Mouse (Mus musculus) MEL (cell line): ENCODE measurements around the gene Cacna1c. TPM values are rescaled to one million over a fixed set of nuclear protein-coding genes. Genes with fewer than 3 reads are reported as not detected.

Experiments
- DNase-seq: peaks from one replicate; pipeline ENCODE4 v3.0.0; 2011; ENCODE audit warnings: low read depth, low spot score
- H3K27ac ChIP-seq: 2 replicates; pipeline ENCODE4 v1.5.1; 2012; ENCODE audit warnings: low read depth, mild to moderate bottlenecking, control low read depth, low read length, moderate library complexity; ENCODE audit not compliant: control insufficient read depth
- H3K27me3 ChIP-seq, 2 experiments: fragments of 150-350 bp in 1 of 2; sonication (generic) in 1 of 2; 2 replicates each; pipeline ENCODE4 v1.6.1; 2012; ENCODE audit warnings: low read length in 2 of 2, mild to moderate bottlenecking in 2 of 2, improper control_type of control experiment in 1 of 2, moderate library complexity in 1 of 2; ENCODE audit not compliant: insufficient read depth in 2 of 2, control insufficient read depth in 1 of 2
- H3K36me3 ChIP-seq, 2 experiments: 2 replicates each; pipeline ENCODE4 v1.6.1; 2012 to 2014; ENCODE audit warnings: low read length in 2 of 2, improper control_type of control experiment in 1 of 2, inconsistent platforms in 1 of 2, mild to moderate bottlenecking in 1 of 2; ENCODE audit not compliant: insufficient read depth in 2 of 2, control insufficient read depth in 1 of 2
- H3K4me1 ChIP-seq, 2 experiments: fragments of 150-350 bp in 1 of 2; sonication (generic) in 1 of 2; 2 replicates each; pipeline ENCODE4 v1.6.1; 2012; ENCODE audit warnings: low read length in 2 of 2, improper control_type of control experiment in 1 of 2, mild to moderate bottlenecking in 1 of 2; ENCODE audit not compliant: insufficient read depth in 2 of 2, control insufficient read depth in 1 of 2
- H3K4me3 ChIP-seq, 2 experiments: fragments of 150-350 bp in 1 of 2; sonication (generic) in 1 of 2; 2 replicates each; pipeline ENCODE4 v1.5.1; 2012; ENCODE audit warnings: low read depth in 2 of 2, low read length in 2 of 2, mild to moderate bottlenecking in 2 of 2, moderate library complexity in 2 of 2, control low read depth in 1 of 2, improper control_type of control experiment in 1 of 2; ENCODE audit not compliant: control insufficient read depth in 1 of 2, insufficient read depth in 1 of 2
- H3K79me2 ChIP-seq: 2 replicates; pipeline ENCODE4 v1.6.1; 2012; ENCODE audit warnings: mild to moderate bottlenecking, low read length, moderate library complexity; ENCODE audit not compliant: control insufficient read depth, poor library complexity, insufficient read depth
- H3K9ac ChIP-seq: 2 replicates; pipeline ENCODE4 v1.6.1; 2012; ENCODE audit warnings: low read depth, mild to moderate bottlenecking, control low read depth, low read length, moderate library complexity; ENCODE audit not compliant: control insufficient read depth, poor library complexity, severe bottlenecking
- H3K9me3 ChIP-seq: fragments of 150-350 bp; sonication (generic); replicated peaks from 2 replicates; pipeline ENCODE4 v1.6.1; 2012; ENCODE audit warnings: mild to moderate bottlenecking, low read length, improper control_type of control experiment, moderate library complexity; ENCODE audit not compliant: insufficient read depth
- CHD1 ChIP-seq: IDR thresholded peaks from 2 replicates; pipeline ENCODE4 v1.6.1; 2012; ENCODE audit warnings: low read depth, mild to moderate bottlenecking, inconsistent platforms, low read length, improper control_type of control experiment
- CHD2 ChIP-seq: IDR thresholded peaks from 2 replicates; pipeline ENCODE4 v1.6.1; 2011; ENCODE audit warnings: low read length, improper control_type of control experiment
- GABPA ChIP-seq: IDR thresholded peaks from 2 replicates; pipeline ENCODE4 v1.6.1; 2012; ENCODE audit warnings: low read depth, mild to moderate bottlenecking, inconsistent platforms, low read length, improper control_type of control experiment, moderate library complexity
- HCFC1 ChIP-seq: IDR thresholded peaks from 2 replicates; pipeline ENCODE4 v1.6.1; 2012; ENCODE audit warnings: low read depth, mild to moderate bottlenecking, inconsistent platforms, low read length, improper control_type of control experiment, moderate library complexity
- KAT2A ChIP-seq: conservative IDR thresholded peaks from 2 replicates; pipeline ENCODE4 v1.6.1; 2012; ENCODE audit warnings: low read depth, low read length, improper control_type of control experiment, inconsistent platforms
- MAX ChIP-seq: IDR thresholded peaks from 2 replicates; pipeline ENCODE4 v1.6.1; 2011; ENCODE audit warnings: low read length, improper control_type of control experiment
- MAZ ChIP-seq: IDR thresholded peaks from 2 replicates; pipeline ENCODE4 v1.6.1; 2012; ENCODE audit warnings: low read depth, mild to moderate bottlenecking, inconsistent platforms, low read length, improper control_type of control experiment
- MXI1 ChIP-seq: IDR thresholded peaks from 2 replicates; pipeline ENCODE4 v1.6.1; 2011; ENCODE audit warnings: mild to moderate bottlenecking, low read depth, low read length, improper control_type of control experiment
- NELFE ChIP-seq: IDR thresholded peaks from 2 replicates; pipeline ENCODE4 v1.6.1; 2011; ENCODE audit warnings: low read depth, low read length, improper control_type of control experiment
- POLR2A ChIP-seq, 2 experiments: IDR thresholded peaks; 2 replicates each; pipeline ENCODE4 v1.6.1; 2011 to 2012; ENCODE audit warnings: low read length in 2 of 2, mild to moderate bottlenecking in 2 of 2, control low read depth in 1 of 2, improper control_type of control experiment in 1 of 2, low read depth in 1 of 2, moderate library complexity in 1 of 2; ENCODE audit not compliant: control insufficient read depth in 1 of 2, insufficient read depth in 1 of 2, poor library complexity in 1 of 2
- POLR2AphosphoS2 ChIP-seq: IDR thresholded peaks from 2 replicates; pipeline ENCODE4 v1.6.1; 2011; ENCODE audit warnings: low read length, improper control_type of control experiment
- RAD21 ChIP-seq: IDR thresholded peaks from 2 replicates; pipeline ENCODE4 v1.6.1; 2011; ENCODE audit warnings: mild to moderate bottlenecking, low read depth, low read length, improper control_type of control experiment
- RCOR1 ChIP-seq: IDR thresholded peaks from 2 replicates; pipeline ENCODE4 v1.6.1; 2012; ENCODE audit warnings: low read depth, mild to moderate bottlenecking, inconsistent platforms, low read length, improper control_type of control experiment
- TAL1 ChIP-seq: IDR thresholded peaks from 2 replicates; pipeline ENCODE4 v1.6.1; 2012; ENCODE audit warnings: mild to moderate bottlenecking, inconsistent platforms, low read length, moderate library complexity, mixed read lengths
- TBP ChIP-seq: IDR thresholded peaks from 2 replicates; pipeline ENCODE4 v1.8.0; 2011; ENCODE audit warnings: low read depth, low read length, improper control_type of control experiment
- TCF12 ChIP-seq: IDR thresholded peaks from 2 replicates; pipeline ENCODE4 v1.6.1; 2014; ENCODE audit warnings: low read depth, mild to moderate bottlenecking, inconsistent platforms, low read length, improper control_type of control experiment, moderate library complexity
- UBTF ChIP-seq: IDR thresholded peaks from 2 replicates; pipeline ENCODE4 v1.6.1; 2012; ENCODE audit warnings: low read depth, mild to moderate bottlenecking, inconsistent platforms, low read length, improper control_type of control experiment, moderate library complexity, borderline replicate concordance; ENCODE audit not compliant: insufficient read depth
- USF1 ChIP-seq: IDR thresholded peaks from 2 replicates; pipeline ENCODE4 v1.6.1; 2014; ENCODE audit warnings: low read depth, mild to moderate bottlenecking, inconsistent platforms, low read length, improper control_type of control experiment, moderate library complexity
- ZC3H11A ChIP-seq: IDR thresholded peaks from 2 replicates; pipeline ENCODE4 v1.6.1; 2012; ENCODE audit warnings: low read depth, mild to moderate bottlenecking, inconsistent platforms, low read length, improper control_type of control experiment
- ZKSCAN1 ChIP-seq: IDR thresholded peaks from 2 replicates; pipeline ENCODE4 v1.6.1; 2012; ENCODE audit warnings: low read depth, mild to moderate bottlenecking, inconsistent platforms, low read length, improper control_type of control experiment, moderate library complexity
- ZMIZ1 ChIP-seq: IDR thresholded peaks from 2 replicates; pipeline ENCODE4 v1.6.1; 2012; ENCODE audit warnings: low read depth, mild to moderate bottlenecking, inconsistent platforms, low read length, improper control_type of control experiment, moderate library complexity
- polyA plus RNA-seq, 2 experiments: library from polyadenylated mRNA; stranded (reverse) in 1 of 2; unstranded in 1 of 2; fragments of >175 nt in 1 of 2; fragments of >200 nt in 1 of 2; gene quantifications; 2 replicates each; pipeline versions ENCODE4 v1.2.1 to v1.2.4; 2012; ENCODE audit warnings: low replicate concordance in 2 of 2, low read depth in 1 of 2; ENCODE audit not compliant: insufficient read length in 2 of 2, insufficient read depth in 1 of 2, missing spikeins in 1 of 2
- total RNA-seq: library from RNA; depleted of rRNA; stranded (reverse); fragments of 300-350 nt; gene quantifications from 2 replicates; pipeline ENCODE4 v1.2.3, GENCODE M21; 2012

Gene Cacna1c
- total and polyA plus RNA-seq, 3 experiments, result 3.4 to 4.4 TPM; not detected in 1

DNA sequence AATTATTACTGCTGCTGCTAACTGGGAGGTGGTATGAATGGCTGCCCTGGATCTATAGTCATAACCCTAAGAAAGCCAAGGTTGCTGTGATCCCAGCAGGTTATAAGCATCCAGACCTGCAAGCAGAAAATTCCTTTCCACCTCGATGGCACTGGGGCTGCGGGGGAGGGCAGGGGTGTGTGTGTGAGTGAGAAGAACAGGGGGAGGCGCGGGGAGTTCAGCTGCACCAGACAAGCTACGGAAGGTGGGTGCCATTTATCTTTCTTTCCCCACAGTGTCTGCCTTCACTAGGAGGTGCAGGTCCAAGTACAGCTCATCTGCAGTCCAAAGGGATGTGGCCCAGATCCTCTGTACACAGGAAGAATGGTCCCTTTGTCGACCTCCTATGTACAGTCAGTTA lies 473.9 kb downstream of the Cacna1c start:
- Histone ChIP-seq H3K36me3 (no peaks in the 10 kb centered on the region), H3K79me2 (no peaks in the 10 kb centered on the region), H3K4me1 (no peaks in the 10 kb centered on the region), H3K9ac (no peak overlapping the region), H3K27ac (no peak overlapping the region), H3K4me3 (no peak overlapping the region), H3K27me3 (no peaks in the 10 kb centered on the region), H3K9me3 (no peaks in the 10 kb centered on the region)
- TF ChIP-seq NELFE, result no peak
- no peak for TF ChIP-seq RCOR1
- TF ChIP-seq USF1, result no peak
- TF ChIP-seq MXI1, result no peak
- TF ChIP-seq GABPA, result no peak
- TF ChIP-seq TAL1, result no peak
- TF ChIP-seq TCF12, result no peak
- no peak for TF ChIP-seq MAZ
- no peak for TF ChIP-seq CHD2
- no peak for TF ChIP-seq POLR2AphosphoS2
- TF ChIP-seq ZMIZ1, result no peak
- TF ChIP-seq HCFC1, result no peak
- TF ChIP-seq TBP, result no peak
- TF ChIP-seq POLR2A (IDR thresholded peaks at IDR 0.05; ENCODE audit: control insufficient read depth in 1 of 2, insufficient read depth in 1 of 2, low read depth in 1 of 2, low read length in 2 of 2, poor library complexity in 1 of 2), result no peak
- no peak for TF ChIP-seq ZC3H11A
- DNase-seq, result no peak

DNA sequence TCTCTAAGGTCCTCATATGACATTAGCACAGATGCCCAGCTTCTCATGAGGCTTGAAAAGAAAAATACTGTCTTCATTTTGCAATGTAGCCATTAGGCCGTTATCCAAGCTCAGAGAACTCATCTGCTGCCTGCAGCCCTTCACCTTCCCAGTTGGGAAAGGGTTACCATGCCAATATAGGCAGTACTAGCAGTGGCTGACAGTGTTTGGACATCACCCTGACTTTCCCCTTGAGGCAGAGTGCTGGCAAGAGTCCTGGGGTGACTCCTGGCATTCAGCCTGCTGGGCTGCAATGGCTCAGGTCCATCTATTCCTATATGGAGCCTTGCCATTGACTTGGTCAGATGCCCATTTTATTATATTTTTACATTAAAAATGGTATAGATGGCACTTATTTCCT lies 476.7 kb downstream of the Cacna1c start:
- H3K27ac ChIP-seq, result no peak overlapping the region
- DNase-seq, result no peak
- no peaks in the 10 kb centered on the region for H3K79me2 ChIP-seq
- H3K4me3 ChIP-seq, result no peak overlapping the region
- H3K9me3 ChIP-seq, result no peaks in the 10 kb centered on the region
- TF ChIP-seq KAT2A (no peak), POLR2A (IDR thresholded peaks at IDR 0.05; ENCODE audit: control insufficient read depth in 1 of 2, insufficient read depth in 1 of 2, low read depth in 1 of 2, low read length in 2 of 2, poor library complexity in 1 of 2) (no peak), UBTF (no peak), MAX (no peak), RAD21 (no peak), CHD2 (no peak), ZKSCAN1 (no peak), CHD1 (no peak)
- TF ChIP-seq, all 39 proteins: peak for 0
- H3K4me1 ChIP-seq, result no peaks in the 10 kb centered on the region
- no peaks in the 10 kb centered on the region for H3K27me3 ChIP-seq
- no peaks in the 10 kb centered on the region for H3K36me3 ChIP-seq
- no peak overlapping the region for H3K9ac ChIP-seq
